Mouse (Mus musculus) lung, embryonic 16.5 days (tissue): ENCODE results near the gene Cldn10. TPM values are rescaled to one million over a fixed set of nuclear protein-coding genes. Genes with fewer than 3 reads are reported as not detected.

Source experiments
- ATAC-seq: fragments of 200-750 bp; cut with Nextera tagmentation; 2 replicates; pipeline ENCODE4 v1.8.0; 2017; ENCODE audit warnings: low read depth, mild to moderate bottlenecking, moderate library complexity
- H3K27ac ChIP-seq: fragments of 300-500 bp; sonication (generic); 2 replicates; pipeline ENCODE4 v1.5.1; 2014; ENCODE audit warnings: mild to moderate bottlenecking, control low read depth, low read length
- H3K27me3 ChIP-seq: fragments of 300-500 bp; sonication (generic); 2 replicates; pipeline ENCODE4 v1.6.1; 2014; ENCODE audit warnings: low read depth, low read length, mixed read lengths; ENCODE audit not compliant: control insufficient read depth, insufficient read depth
- H3K36me3 ChIP-seq: fragments of 300-500 bp; sonication (generic); 2 replicates; pipeline ENCODE4 v1.6.1; 2014; ENCODE audit warnings: low read length; ENCODE audit not compliant: control insufficient read depth, insufficient read depth
- H3K4me1 ChIP-seq: fragments of 300-500 bp; sonication (generic); replicated peaks from 2 replicates; pipeline ENCODE4 v1.6.1; 2014; ENCODE audit warnings: low read length, mixed read lengths; ENCODE audit not compliant: control insufficient read depth, insufficient read depth
- H3K4me2 ChIP-seq: fragments of 300-500 bp; sonication (generic); 2 replicates; pipeline ENCODE4 v1.6.1; 2014; ENCODE audit warnings: low read depth, low read length, control low read depth
- H3K4me3 ChIP-seq: fragments of 300-500 bp; sonication (generic); 2 replicates; pipeline ENCODE4 v1.5.1; 2014; ENCODE audit warnings: mild to moderate bottlenecking, low read length, control low read depth
- H3K9ac ChIP-seq: fragments of 300-500 bp; sonication (generic); 2 replicates; pipeline ENCODE4 v1.6.1; 2014; ENCODE audit warnings: low read length, control low read depth
- H3K9me3 ChIP-seq: fragments of 300-500 bp; sonication (generic); 2 replicates; pipeline ENCODE4 v1.6.1; 2016; ENCODE audit warnings: low read length; ENCODE audit not compliant: control insufficient read depth
- WGBS: fragments of 180-500 bp; shearing (Covaris S2); extraction: QIAGEN DNeasy Blood & Tissue Kit; methylation state at CpG from one replicate; pipeline ENCODE4 v1.1.7; 2014; 5-methylcytosine and 5-hydroxymethylcytosine counted together
- polyA plus RNA-seq: library from polyadenylated mRNA; unstranded; fragments of >200 nt; fragmentation: Nextera tagmentation; extraction: Ambion mirVana; gene quantifications from 2 replicates; pipeline ENCODE4 v1.2.1, GENCODE M21; 2015

The Cldn10 gene
- polyA plus RNA-seq, 1 experiment from 2014 or later: 83.5 TPM

DNA sequence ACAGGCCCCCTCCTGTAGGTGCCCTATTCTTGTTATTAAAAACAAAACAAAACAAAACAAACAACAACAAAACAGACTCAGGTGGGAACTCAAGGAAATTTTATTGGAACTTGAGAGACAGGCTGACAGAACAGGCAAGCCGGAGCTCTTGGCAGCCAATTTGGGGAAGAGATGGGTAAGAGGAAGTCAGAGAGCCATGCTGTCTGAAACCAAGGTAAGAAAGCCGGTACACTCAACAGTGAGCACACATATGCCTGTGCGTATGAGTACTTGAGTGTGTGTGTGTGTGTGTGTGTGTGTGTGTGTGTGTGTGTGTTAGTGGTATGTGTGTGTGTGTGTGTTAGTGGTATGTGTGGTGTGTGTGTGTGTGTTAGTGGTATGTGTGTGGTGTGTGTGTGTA, 54.6 kb downstream of the Cldn10 start:
- H3K9ac ChIP-seq: no peak overlapping the region
- no peak overlapping the region for H3K27ac ChIP-seq
- H3K36me3 ChIP-seq: no peaks in the 10 kb centered on the region
- no peak overlapping the region for H3K4me2 ChIP-seq
- H3K4me1 ChIP-seq: peaks cover 7% of the 10 kb centered on the region; the same call in 1 of the 2 replicates
- ATAC-seq: no peak
- WGBS: 83% methylated on average over 3 of the region's 3 CpGs
- H3K27me3 ChIP-seq: no peaks in the 10 kb centered on the region
- H3K9me3 ChIP-seq: no peaks in the 10 kb centered on the region
- H3K4me3 ChIP-seq: no peak overlapping the region

GRCm38 (mm10) chr14:118846834-118847233, 59.1 kb downstream of the Cldn10 start:
- Histone ChIP-seq H3K27me3 (no peaks in the 10 kb centered on the region), H3K9me3 (no peaks in the 10 kb centered on the region), H3K4me1 (peaks cover 13% of the 10 kb centered on the region), H3K9ac (no peak overlapping the region), H3K4me3 (no peak overlapping the region), H3K4me2 (no peak overlapping the region), H3K27ac (peak overlapping the region; percentile 87; the same call in 1 of the 2 replicates), H3K36me3 (no peaks in the 10 kb centered on the region)
- WGBS: 96% methylated on average over 10 of the region's 10 CpGs
- ATAC-seq: no peak

- Histone ChIP-seq H3K4me1 (peaks cover 13% of the 10 kb centered on the region), H3K27me3 (no peaks in the 10 kb centered on the region), H3K27ac (peak overlapping the region; percentile 87), H3K4me2 (no peak overlapping the region), H3K4me3 (no peak overlapping the region), H3K9me3 (no peaks in the 10 kb centered on the region), H3K36me3 (no peaks in the 10 kb centered on the region), H3K9ac (no peak overlapping the region)
- WGBS: 46% methylated on average over 7 of the region's 7 CpGs
- peak; percentile 85 for ATAC-seq
Observed at GRCm38 (mm10) chr14:118848171-118848570, 60.5 kb downstream of the Cldn10 start.

- no peaks in the 10 kb centered on the region for H3K36me3 ChIP-seq
- no peaks in the 10 kb centered on the region for H3K9me3 ChIP-seq
- no peak overlapping the region; the same call in 1 of the 2 replicates for H3K9ac ChIP-seq
- peak overlapping the region; percentile 91 for H3K27ac ChIP-seq
- WGBS: 53% methylated on average over 11 of the region's 11 CpGs
- peaks cover 15% of the 10 kb centered on the region for H3K4me1 ChIP-seq
- 0 out of 2 replicates have a peak overlapping the region, but pooled peaks have one; percentile 4 for H3K4me3 ChIP-seq
- ATAC-seq: no peak
- H3K27me3 ChIP-seq: no peaks in the 10 kb centered on the region
- H3K4me2 ChIP-seq: peak overlapping the region; percentile 42
Observed at GRCm38 (mm10) chr14:118850011-118850695, 62.4 kb downstream of the Cldn10 start.

- Histone ChIP-seq H3K36me3 (no peaks in the 10 kb centered on the region), H3K4me3 (0 out of 2 replicates have a peak overlapping the region, but pooled peaks have one; percentile 4), H3K27ac (peak overlapping the region; percentile 91), H3K4me1 (peaks cover 20% of the 10 kb centered on the region), H3K4me2 (peak overlapping the region; percentile 42; the same call in 1 of the 2 replicates), H3K27me3 (no peaks in the 10 kb centered on the region), H3K9ac (no peak overlapping the region; the same call in 1 of the 2 replicates), H3K9me3 (no peaks in the 10 kb centered on the region)
- 43% methylated on average over 4 of the region's 4 CpGs for WGBS
- ATAC-seq: no peak
Observed at GRCm38 (mm10) chr14:118850696-118851035, 63.0 kb downstream of the Cldn10 start.

DNA sequence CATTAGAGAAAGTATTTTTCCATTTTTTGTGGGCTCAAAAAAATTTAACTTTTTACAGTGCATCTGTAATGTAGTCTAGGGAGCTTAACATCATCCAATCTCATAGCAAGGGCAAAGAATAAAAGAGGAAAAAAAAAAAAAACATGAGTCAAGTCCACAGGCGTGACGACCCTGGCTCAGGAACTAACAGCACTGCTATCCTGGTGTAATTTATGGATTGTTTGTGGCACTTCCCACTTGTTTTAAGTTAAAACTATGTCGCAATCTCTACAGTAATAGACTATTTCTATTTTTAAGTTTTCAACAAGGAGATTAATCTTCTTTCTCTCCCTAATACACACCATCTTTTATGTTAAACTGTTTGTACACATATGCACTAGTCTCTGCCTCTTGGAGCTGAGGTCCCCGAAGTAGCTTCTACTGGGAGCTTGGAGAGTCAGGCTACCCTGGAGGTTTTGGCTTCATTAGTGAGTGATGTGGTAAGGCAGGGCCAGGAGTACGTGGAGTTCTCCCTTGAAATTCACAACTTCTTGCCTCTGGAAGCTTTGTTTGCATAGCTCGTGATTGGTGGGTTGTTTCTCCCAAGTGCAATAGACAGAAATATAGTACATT, 63.9 kb downstream of the Cldn10 start:
- 19% methylated on average over 6 of the region's 6 CpGs for WGBS
- peak; percentile 34 for ATAC-seq
- Histone ChIP-seq H3K36me3 (no peaks in the 10 kb centered on the region), H3K9ac (0 out of 2 replicates have a peak overlapping the region, but pooled peaks have one; percentile 35), H3K9me3 (no peaks in the 10 kb centered on the region), H3K27ac (peak overlapping the region; percentile 81), H3K4me3 (no peak overlapping the region), H3K4me1 (peaks cover 20% of the 10 kb centered on the region), H3K4me2 (0 out of 2 replicates have a peak overlapping the region, but pooled peaks have one; percentile 6), H3K27me3 (peaks cover 3% of the 10 kb centered on the region; the same call in 1 of the 2 replicates)

GRCm38 (mm10) chr14:118854371-118855114, 66.8 kb downstream of the Cldn10 start:
- peaks cover 6% of the 10 kb centered on the region; the same call in 1 of the 2 replicates for H3K27me3 ChIP-seq
- peak overlapping the region; percentile 72 for H3K9ac ChIP-seq
- H3K4me1 ChIP-seq: peaks cover 10% of the 10 kb centered on the region; the same call in 1 of the 2 replicates
- peak; percentile 71 for ATAC-seq
- no peaks in the 10 kb centered on the region for H3K9me3 ChIP-seq
- H3K36me3 ChIP-seq: no peaks in the 10 kb centered on the region
- 3% methylated on average over 48 of the region's 48 CpGs for WGBS
- H3K4me2 ChIP-seq: peak overlapping the region; percentile 95
- peak overlapping the region; percentile 58 for H3K4me3 ChIP-seq
- peak overlapping the region; percentile 29 for H3K27ac ChIP-seq

DNA sequence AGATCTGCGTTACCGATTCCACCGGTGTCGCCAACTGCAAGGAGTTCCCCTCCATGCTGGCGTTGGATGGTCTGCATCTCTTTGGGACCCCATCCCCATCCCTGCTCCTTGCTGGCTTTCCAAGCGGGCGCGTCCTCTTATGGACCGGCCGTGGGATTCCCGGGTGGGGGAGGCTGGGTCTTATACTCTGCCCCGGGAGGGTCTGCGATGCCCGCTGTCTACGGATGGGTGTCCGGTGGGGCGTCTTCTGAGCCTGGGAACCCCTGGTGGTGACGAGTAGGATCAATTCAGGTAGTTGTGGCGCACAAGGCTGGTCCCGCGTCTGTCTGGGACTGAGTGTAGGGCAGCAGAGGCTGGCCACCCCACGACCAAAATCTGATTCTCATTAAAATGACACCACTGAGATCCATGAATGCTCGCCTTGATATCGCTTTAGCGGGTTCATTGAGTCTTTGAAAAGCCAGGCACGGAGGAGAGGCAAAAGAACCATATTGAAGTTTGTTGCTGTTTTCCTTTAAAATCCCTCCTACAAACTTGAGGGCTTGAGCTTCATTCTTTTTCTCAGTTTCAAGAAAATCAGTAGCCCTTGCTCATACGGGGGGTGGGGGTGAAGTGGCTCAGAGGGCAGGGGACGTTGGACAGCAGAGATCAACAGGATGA, 67.6 kb downstream of the Cldn10 start:
- H3K36me3 ChIP-seq: no peaks in the 10 kb centered on the region
- H3K27me3 ChIP-seq: peaks cover 6% of the 10 kb centered on the region; the same call in 1 of the 2 replicates
- WGBS: under 1% methylated on average over 28 of the region's 28 CpGs
- peak overlapping the region; percentile 58 for H3K4me3 ChIP-seq
- H3K9ac ChIP-seq: peak overlapping the region; percentile 72
- peaks cover 10% of the 10 kb centered on the region; the same call in 1 of the 2 replicates for H3K4me1 ChIP-seq
- no peaks in the 10 kb centered on the region for H3K9me3 ChIP-seq
- H3K4me2 ChIP-seq: peak overlapping the region; percentile 95
- peak overlapping the region; percentile 29 for H3K27ac ChIP-seq
- peak; percentile 26; the same call in 1 of the 2 replicates for ATAC-seq
